Mouse (Mus musculus) myocyte (in vitro differentiated cells): Measurements from ENCODE around the gene Olfr792.

Experiments used
- MAX ChIP-seq: IDR thresholded peaks from one replicate; pipeline ENCODE4 v1.6.1; 2011; ENCODE audit warnings: low read depth, mild to moderate bottlenecking, control low read depth
- MYOD1 ChIP-seq, 3 experiments: IDR thresholded peaks; one replicate each; pipeline ENCODE4 v1.6.1; 2011; ENCODE audit warnings: control low read depth in 2 of 3, low read depth in 2 of 3, mild to moderate bottlenecking in 2 of 3, moderate library complexity in 1 of 3; ENCODE audit not compliant: insufficient read length in 2 of 3, control insufficient read depth in 1 of 3
- MYOG ChIP-seq, 3 experiments: IDR thresholded peaks; one replicate each; pipeline ENCODE4 v1.6.1; 2011; ENCODE audit warnings: control low read depth in 2 of 3, low read depth in 2 of 3, mild to moderate bottlenecking in 2 of 3; ENCODE audit not compliant: insufficient read length in 2 of 3, control insufficient read depth in 1 of 3, insufficient read depth in 1 of 3
- POLR2A ChIP-seq: IDR thresholded peaks from one replicate; pipeline ENCODE4 v1.6.1; 2011; ENCODE audit warnings: low read depth, mild to moderate bottlenecking, control low read depth, moderate library complexity; ENCODE audit not compliant: insufficient read length
- POLR2AphosphoS2 ChIP-seq: IDR thresholded peaks from one replicate; pipeline ENCODE4 v1.6.1; 2011; ENCODE audit warnings: low read depth, control low read depth; ENCODE audit not compliant: insufficient read length
- SRF ChIP-seq: IDR thresholded peaks from one replicate; pipeline ENCODE4 v1.6.1; 2011; ENCODE audit warnings: low read depth; ENCODE audit not compliant: control insufficient read depth, insufficient read length
- TCF12 ChIP-seq: IDR thresholded peaks from one replicate; pipeline ENCODE4 v1.6.1; 2011; ENCODE audit warnings: mild to moderate bottlenecking, control low read depth; ENCODE audit not compliant: poor library complexity, insufficient read depth, severe bottlenecking
- USF1 ChIP-seq: IDR thresholded peaks from one replicate; pipeline ENCODE4 v1.6.1; 2011; ENCODE audit warnings: low read depth, mild to moderate bottlenecking, control low read depth, moderate library complexity

DNA sequence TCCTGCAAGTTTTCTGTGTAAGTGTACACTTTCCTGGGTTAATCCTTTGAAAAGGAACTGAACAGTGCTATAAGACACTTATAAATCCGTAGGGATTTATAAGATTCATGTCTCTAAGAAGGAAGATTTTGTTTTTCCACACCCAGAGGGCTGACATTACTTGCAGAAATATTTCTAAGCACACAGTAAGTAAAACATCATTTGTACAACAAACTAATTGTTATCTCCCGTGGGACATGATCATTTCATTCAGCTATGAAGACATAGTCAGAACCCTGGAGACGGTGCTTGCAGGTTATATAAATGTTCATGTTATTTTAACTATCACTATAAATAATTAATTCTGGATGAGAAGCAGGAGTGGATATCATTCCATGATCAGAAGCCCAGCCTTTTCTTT, 17.5 kb upstream of the Olfr792 start, which contains the start of gene Olfr791:
- TF ChIP-seq POLR2A, result no peak
- TF ChIP-seq MYOG (IDR thresholded peaks at IDR 0.05; ENCODE audit: control insufficient read depth in 1 of 3, insufficient read depth in 1 of 3, insufficient read length in 2 of 3, low read depth in 2 of 3), result no peak
- TF ChIP-seq MAX, result no peak
- TF ChIP-seq USF1, result no peak
- TF ChIP-seq TCF12, result no peak
- TF ChIP-seq POLR2AphosphoS2, result no peak
- TF ChIP-seq SRF, result no peak
- no peak for TF ChIP-seq MYOD1 (IDR thresholded peaks at IDR 0.05; ENCODE audit: control insufficient read depth in 1 of 3, insufficient read length in 2 of 3, low read depth in 2 of 3)
